Mouse (Mus musculus): ENCODE results near the gene H2-T22. TPM values are rescaled to one million over a fixed set of nuclear protein-coding genes. Genes with fewer than 3 reads are reported as not detected.
"Not testable (repeated sequence)": the region's sequence is repeated elsewhere in the genome, so short reads cannot be mapped to it uniquely, and the experiment has no call there.

Gene H2-T22
- polyA plus RNA-seq, 1 experiment: 1.6 TPM

GRCm38 (mm10) chr17:36043286-36043685 lies 739 bp upstream of the H2-T22 start:
- Histone ChIP-seq H3K27ac (ENCODE audit: control insufficient read depth, insufficient read depth, low read depth, low read length) (no peak overlapping the region; the same call in 1 of the 2 replicates), H3K36me3 (ENCODE audit: control insufficient read depth, insufficient read depth, low read length) (no peaks in the 10 kb centered on the region), H3K27me3 (ENCODE audit: control insufficient read depth, insufficient read depth, low read length) (no peaks in the 10 kb centered on the region), H3K4me1 (ENCODE audit: control insufficient read depth, insufficient read depth, low read length) (no peaks in the 10 kb centered on the region; the same call in 1 of the 2 replicates), H3K4me3 (ENCODE audit: control insufficient read depth, low read depth, low read length) (no peak overlapping the region)
- TF ChIP-seq POLR2A (IDR thresholded peaks at IDR 0.05; ENCODE audit: control insufficient read depth, low read depth, low read length) (no peak), CTCF (IDR thresholded peaks at IDR 0.05; ENCODE audit: control insufficient read depth, insufficient read depth, insufficient replicate concordance, low read depth, low read length) (no peak)

- H3K4me3 ChIP-seq (ENCODE audit: control insufficient read depth, low read depth, low read length); H3K36me3 ChIP-seq (ENCODE audit: control insufficient read depth, insufficient read depth, low read length): not testable (repeated sequence)
These were observed 492 bp downstream of the H2-T22 start for GRCm38 (mm10) chr17:36042055-36042454.

GRCm38 (mm10) chr17:36040604-36041003 lies 1.9 kb downstream of the H2-T22 start:
- H3K27ac ChIP-seq (ENCODE audit: control insufficient read depth, insufficient read depth, low read depth, low read length); H3K4me3 ChIP-seq (ENCODE audit: control insufficient read depth, low read depth, low read length); H3K27me3 ChIP-seq (ENCODE audit: control insufficient read depth, insufficient read depth, low read length); H3K4me1 ChIP-seq (ENCODE audit: control insufficient read depth, insufficient read depth, low read length); H3K36me3 ChIP-seq (ENCODE audit: control insufficient read depth, insufficient read depth, low read length): not testable (repeated sequence)

More at GRCm38 (mm10) chr17:36042055-36042454, 492 bp downstream of the H2-T22 start:
- not testable (repeated sequence) for H3K27me3 ChIP-seq (ENCODE audit: control insufficient read depth, insufficient read depth, low read length); H3K4me1 ChIP-seq (ENCODE audit: control insufficient read depth, insufficient read depth, low read length); H3K27ac ChIP-seq (ENCODE audit: control insufficient read depth, insufficient read depth, low read depth, low read length)

GRCm38 (mm10) chr17:36036126-36036525 lies 6.4 kb downstream of the H2-T22 start:
- H3K27me3 ChIP-seq (ENCODE audit: control insufficient read depth, insufficient read depth, low read length); H3K27ac ChIP-seq (ENCODE audit: control insufficient read depth, insufficient read depth, low read depth, low read length); H3K4me1 ChIP-seq (ENCODE audit: control insufficient read depth, insufficient read depth, low read length); H3K4me3 ChIP-seq (ENCODE audit: control insufficient read depth, low read depth, low read length); H3K36me3 ChIP-seq (ENCODE audit: control insufficient read depth, insufficient read depth, low read length): not testable (repeated sequence)

- not testable (repeated sequence) for H3K27me3 ChIP-seq (ENCODE audit: control insufficient read depth, insufficient read depth, low read length); H3K4me3 ChIP-seq (ENCODE audit: control insufficient read depth, low read depth, low read length); H3K27ac ChIP-seq (ENCODE audit: control insufficient read depth, insufficient read depth, low read depth, low read length); H3K4me1 ChIP-seq (ENCODE audit: control insufficient read depth, insufficient read depth, low read length); H3K36me3 ChIP-seq (ENCODE audit: control insufficient read depth, insufficient read depth, low read length)
These were observed 7.4 kb downstream of the H2-T22 start for GRCm38 (mm10) chr17:36035010-36035638.

- not testable (repeated sequence) for H3K27me3 ChIP-seq (ENCODE audit: control insufficient read depth, insufficient read depth, low read length); H3K27ac ChIP-seq (ENCODE audit: control insufficient read depth, insufficient read depth, low read depth, low read length); H3K4me3 ChIP-seq (ENCODE audit: control insufficient read depth, low read depth, low read length); H3K4me1 ChIP-seq (ENCODE audit: control insufficient read depth, insufficient read depth, low read length); H3K36me3 ChIP-seq (ENCODE audit: control insufficient read depth, insufficient read depth, low read length)
These were observed 8.0 kb downstream of the H2-T22 start for GRCm38 (mm10) chr17:36034524-36034923.

GRCm38 (mm10) chr17:36032351-36032875 lies 10.1 kb downstream of the H2-T22 start, which contains the start of gene H2-T23:
Gene H2-T23 (minus strand): TSS chr17:36032855.
- not testable (repeated sequence) for H3K27ac ChIP-seq (ENCODE audit: control insufficient read depth, insufficient read depth, low read depth, low read length); H3K27me3 ChIP-seq (ENCODE audit: control insufficient read depth, insufficient read depth, low read length); H3K4me1 ChIP-seq (ENCODE audit: control insufficient read depth, insufficient read depth, low read length); H3K36me3 ChIP-seq (ENCODE audit: control insufficient read depth, insufficient read depth, low read length)
- peak within 1 kb of the TSS; percentile 58 for H3K4me3 ChIP-seq (ENCODE audit: control insufficient read depth, low read depth, low read length)

- not testable (repeated sequence) for H3K27ac ChIP-seq (ENCODE audit: control insufficient read depth, insufficient read depth, low read depth, low read length); H3K36me3 ChIP-seq (ENCODE audit: control insufficient read depth, insufficient read depth, low read length); H3K27me3 ChIP-seq (ENCODE audit: control insufficient read depth, insufficient read depth, low read length); H3K4me1 ChIP-seq (ENCODE audit: control insufficient read depth, insufficient read depth, low read length)
- H3K4me3 ChIP-seq (ENCODE audit: control insufficient read depth, low read depth, low read length): peak overlapping the region; percentile 58
- 0 out of 2 replicates have a peak, but pooled peaks have one; percentile 11 for TF ChIP-seq CTCF (IDR thresholded peaks at IDR 0.05; ENCODE audit: control insufficient read depth, insufficient read depth, insufficient replicate concordance, low read depth, low read length)
These were observed 10.8 kb downstream of the H2-T22 start for GRCm38 (mm10) chr17:36031583-36032331.

- not testable (repeated sequence) for H3K4me3 ChIP-seq (ENCODE audit: control insufficient read depth, low read depth, low read length); H3K4me1 ChIP-seq (ENCODE audit: control insufficient read depth, insufficient read depth, low read length); H3K36me3 ChIP-seq (ENCODE audit: control insufficient read depth, insufficient read depth, low read length); H3K27ac ChIP-seq (ENCODE audit: control insufficient read depth, insufficient read depth, low read depth, low read length); H3K27me3 ChIP-seq (ENCODE audit: control insufficient read depth, insufficient read depth, low read length)
These were observed 11.6 kb downstream of the H2-T22 start for GRCm38 (mm10) chr17:36030703-36031582.

- not testable (repeated sequence) for H3K4me1 ChIP-seq (ENCODE audit: control insufficient read depth, insufficient read depth, low read length); H3K36me3 ChIP-seq (ENCODE audit: control insufficient read depth, insufficient read depth, low read length); H3K27ac ChIP-seq (ENCODE audit: control insufficient read depth, insufficient read depth, low read depth, low read length); H3K4me3 ChIP-seq (ENCODE audit: control insufficient read depth, low read depth, low read length); H3K27me3 ChIP-seq (ENCODE audit: control insufficient read depth, insufficient read depth, low read length)
These were observed 12.4 kb downstream of the H2-T22 start for GRCm38 (mm10) chr17:36030046-36030702.
